Mouse (Mus musculus) MN1 (cell line): ENCODE measurements around the gene Cdc25b.

ENCODE experiments used
- DNase-seq: peaks from one replicate; pipeline ENCODE4 v3.0.0-alpha.2; 2016; ENCODE audit warnings: low spot score

Gene Cdc25b

GRCm38 (mm10) chr2:131160671-131161111 lies 26.1 kb upstream of the Cdc25b start:
- peak; percentile 39 for DNase-seq

- no peak for DNase-seq
Measured at GRCm38 (mm10) chr2:131163924-131164323, 22.8 kb upstream of the Cdc25b start.

- DNase-seq: no peak
Measured at GRCm38 (mm10) chr2:131166172-131166571, 20.6 kb upstream of the Cdc25b start.

GRCm38 (mm10) chr2:131167984-131168383 lies 18.8 kb upstream of the Cdc25b start:
- no peak for DNase-seq

GRCm38 (mm10) chr2:131168914-131169313 lies 17.8 kb upstream of the Cdc25b start:
- DNase-seq: no peak

- no peak for DNase-seq
Measured at GRCm38 (mm10) chr2:131170936-131171335, 15.8 kb upstream of the Cdc25b start.

- DNase-seq: no peak
Measured at GRCm38 (mm10) chr2:131171401-131172104, 15.2 kb upstream of the Cdc25b start.

- no peak for DNase-seq
Measured at GRCm38 (mm10) chr2:131172322-131172721, 14.4 kb upstream of the Cdc25b start.

- DNase-seq: peak; percentile 81
Measured at GRCm38 (mm10) chr2:131174700-131175099, 12.0 kb upstream of the Cdc25b start.

- DNase-seq: no peak
Measured at GRCm38 (mm10) chr2:131175286-131175944, 11.3 kb upstream of the Cdc25b start.

- DNase-seq: no peak
Measured at GRCm38 (mm10) chr2:131175945-131176309, 10.8 kb upstream of the Cdc25b start.

- DNase-seq: no peak
Measured at GRCm38 (mm10) chr2:131176491-131176890, 10.3 kb upstream of the Cdc25b start.

GRCm38 (mm10) chr2:131177932-131178331 lies 8.8 kb upstream of the Cdc25b start:
- DNase-seq: no peak

GRCm38 (mm10) chr2:131178828-131179245 lies 7.9 kb upstream of the Cdc25b start:
- DNase-seq: no peak

GRCm38 (mm10) chr2:131179246-131179886 lies 7.4 kb upstream of the Cdc25b start:
- peak; percentile 79 for DNase-seq

- peak; percentile 88 for DNase-seq
Measured at GRCm38 (mm10) chr2:131179990-131180587, 6.7 kb upstream of the Cdc25b start, which contains the start of gene Cenpb. Gene Cenpb, minus strand, starts transcription at chr2:131180067.

- DNase-seq: no peak
Measured at GRCm38 (mm10) chr2:131186343-131186742, 406 bp upstream of the Cdc25b start.

- DNase-seq: no peak
Measured at GRCm38 (mm10) chr2:131187602-131187922, 813 bp downstream of the Cdc25b start.

GRCm38 (mm10) chr2:131188311-131188710 lies 1.6 kb downstream of the Cdc25b start:
- DNase-seq: no peak

- no peak for DNase-seq
Measured at GRCm38 (mm10) chr2:131189521-131190309, 3.0 kb downstream of the Cdc25b start.

GRCm38 (mm10) chr2:131190344-131191004 lies 3.7 kb downstream of the Cdc25b start:
- DNase-seq: peak; percentile 49
